Mouse (Mus musculus) left cerebral cortex, adult 2 months (tissue): ENCODE data around the gene Stradb. TPM values are rescaled to one million over a fixed set of nuclear protein-coding genes. Genes with fewer than 3 reads are reported as not detected.

ENCODE experiments used
- DNase-seq, 2 experiments: peaks; one replicate each; pipeline ENCODE4 v3.0.0; 2021 to 2022; ENCODE audit warnings: low spot score in 2 of 2, mixed read lengths in 1 of 2; ENCODE audit errors: extremely low spot score in 1 of 2
- H3K27ac ChIP-seq: fragments of 200-600 bp; 2 replicates; pipeline ENCODE4 v1.8.1; 2022
- H3K4me3 ChIP-seq: fragments of 200-600 bp; 2 replicates; pipeline ENCODE4 v1.8.1; 2022
- CTCF ChIP-seq: fragments of 200-600 bp; IDR thresholded peaks from 2 replicates; pipeline ENCODE4 v1.8.1; 2022; ENCODE audit warnings: antibody characterized with exemption, mild to moderate bottlenecking, moderate library complexity
- intact Hi-C: fragments of 180-260 bp; cut with DNase I; formaldehyde crosslinking; loops from one replicate; pipeline ENCODE4 v1.15.1; 2025
- long read RNA-seq, 2 experiments: library from polyadenylated mRNA; stranded (forward); transcript quantifications; one replicate each; pipeline ENCODE4 v2.0.0; 2021; ENCODE audit warnings: borderline mapping rate in 2 of 2
- total RNA-seq, 2 experiments: library from RNA; stranded (reverse); gene quantifications; 2 replicates each; pipeline ENCODE4 v1.2.3; 2021

Gene Stradb
- total RNA-seq: 10 to 100 TPM; 59.3 to 59.6 TPM
- long read RNA-seq, experiment 1, transcript Stradb-201 (12 exons, 2,960 nt): major isoform, 39 of 51 reads
- long read RNA-seq, experiment 1, partial matches to known transcripts: 4 of 51 reads
- long read RNA-seq, experiment 1, other reads (novel, unspliced or antisense): 5 of 51 reads
- long read RNA-seq, experiment 2, transcript Stradb-201 (12 exons, 2,960 nt): major isoform, 35 of 39 reads
- long read RNA-seq, experiment 2, partial matches to known transcripts: 2 of 39 reads
- long read RNA-seq, experiment 2, other reads (novel, unspliced or antisense): 0 of 39 reads

DNA sequence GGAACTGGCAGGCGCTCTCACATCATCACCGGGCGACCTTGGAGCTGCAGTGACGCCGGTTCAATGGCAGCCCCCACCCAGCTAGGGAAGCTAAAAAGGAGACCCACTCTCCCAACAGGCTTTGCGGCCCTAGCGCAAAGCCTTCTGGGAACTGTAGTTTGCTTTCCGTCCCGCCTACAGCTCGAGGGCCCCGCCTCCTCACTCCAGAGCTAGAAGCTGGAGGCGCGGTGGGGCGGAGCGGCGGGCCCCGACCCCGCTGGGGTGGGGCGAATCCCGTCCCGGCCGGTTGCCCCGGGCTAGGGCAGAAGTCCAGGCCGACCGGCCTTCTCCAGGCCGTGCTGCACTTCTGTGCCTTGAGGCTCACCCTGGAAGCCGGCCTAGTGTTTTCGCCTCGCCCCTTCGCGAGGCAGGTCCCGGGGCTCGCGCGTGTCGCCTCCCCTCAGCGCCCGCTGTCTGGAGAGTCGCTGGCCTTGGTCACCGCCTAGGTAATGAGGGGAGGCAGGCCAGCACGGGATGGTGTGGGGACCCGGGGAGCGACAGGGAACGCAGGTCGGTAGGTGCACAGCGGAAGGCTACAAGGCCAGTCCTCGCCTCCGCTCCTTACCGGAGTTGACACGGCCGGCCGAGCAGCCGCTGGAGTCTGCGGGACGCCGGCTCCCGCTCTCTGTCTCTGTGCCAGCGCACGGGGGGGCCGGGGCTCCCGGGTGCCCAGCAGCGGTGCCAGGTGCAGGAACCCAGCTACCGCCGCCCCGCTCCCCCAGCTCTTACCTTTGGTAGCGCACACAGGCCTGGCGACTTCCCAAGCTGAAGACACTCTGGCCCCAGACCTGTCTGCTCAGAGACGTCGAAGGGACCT lies at the start of gene Stradb, which contains the start of gene Trak2:
Gene Stradb, plus strand, starts transcription at position 157 of the 856 bp plus-strand sequence.
Gene Trak2, minus strand, starts transcription at position 65 of the 856 bp plus-strand sequence.
- peak within 1 kb of the TSS; percentile 96 for H3K27ac ChIP-seq
- no peak for TF ChIP-seq CTCF
- DNase-seq: peak; percentile 93 to 95
- peak within 1 kb of the TSS; percentile 97 for H3K4me3 ChIP-seq
- intact Hi-C loops: loop anchor here (2.0 to 10.0 kb wide), 3 partner anchors 49 to 529 kb away; partner anchors contain the start of genes Nif3l1 and Ppil3

DNA sequence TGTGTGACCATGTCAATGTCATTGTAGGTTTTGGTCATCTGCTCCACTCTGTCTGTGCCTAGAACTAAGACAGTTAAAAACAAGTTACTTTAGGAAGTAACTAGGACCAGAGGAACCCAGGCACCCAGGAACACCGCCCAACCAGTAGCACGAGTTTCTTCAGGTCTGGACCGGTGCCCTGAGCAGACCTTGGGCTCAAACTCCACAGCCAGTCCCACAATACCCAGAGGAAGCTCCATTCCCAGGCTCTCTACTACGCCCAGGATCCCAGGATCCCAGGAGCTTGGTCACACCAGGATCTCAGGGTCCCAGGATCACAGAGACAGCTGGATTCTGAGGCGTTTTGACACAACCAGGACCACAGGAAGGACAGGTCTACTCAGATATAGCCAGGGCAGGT lies 46.7 kb upstream of the Stradb start:
- no peak for DNase-seq
- no peak for TF ChIP-seq CTCF
- intact Hi-C loops: loop anchor here (10.0 kb wide), 1 partner anchor 48 kb away; the partner anchor contains the start of genes Stradb and Trak2
- Histone ChIP-seq H3K4me3 (no peak overlapping the region), H3K27ac (no peak overlapping the region)

DNA sequence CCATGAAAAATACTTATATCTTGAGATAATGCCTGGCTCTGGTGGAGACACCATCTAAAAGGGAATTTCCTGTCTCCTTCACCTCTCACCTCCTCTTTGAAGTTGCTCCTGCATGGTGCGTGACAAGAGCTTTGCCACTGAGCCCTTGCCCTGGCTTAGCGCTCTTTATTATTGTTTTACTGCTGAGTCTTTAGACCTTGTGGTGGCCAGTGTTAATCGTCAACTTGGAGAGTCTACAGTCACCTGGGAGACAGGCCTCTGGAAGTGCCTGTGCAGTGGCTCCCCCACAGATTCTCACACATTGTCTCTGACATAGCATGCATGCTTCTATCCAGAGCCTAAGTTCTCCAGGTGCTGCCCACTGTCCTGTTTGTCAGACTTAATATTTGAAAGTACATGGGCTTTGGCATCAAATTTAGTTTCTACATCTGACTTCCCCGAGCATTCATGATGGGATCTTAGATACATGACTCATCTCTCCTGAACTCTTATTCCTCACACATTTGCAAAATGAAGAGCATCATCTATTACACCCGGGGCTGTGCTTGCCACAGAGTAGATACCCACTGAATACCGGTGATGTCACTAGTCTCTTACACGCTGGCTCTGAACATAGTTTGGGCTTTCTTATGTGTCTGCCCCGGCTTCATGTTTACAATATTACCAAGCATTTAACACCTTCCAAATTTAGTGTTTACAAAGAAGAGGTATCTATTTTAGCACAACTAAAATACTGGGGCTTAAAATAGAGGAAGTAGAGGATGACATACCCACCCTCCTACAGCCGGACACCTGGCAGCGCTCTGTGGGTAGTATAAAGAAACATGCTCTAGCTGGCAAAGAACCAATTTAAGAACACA lies 36.3 kb upstream of the Stradb start:
- Histone ChIP-seq H3K4me3 (no peak overlapping the region), H3K27ac (0 out of 2 replicates have a peak overlapping the region, but pooled peaks have one; percentile 20)
- TF ChIP-seq CTCF: no peak
- intact Hi-C loops: no loop called here
- DNase-seq: no peak

DNA sequence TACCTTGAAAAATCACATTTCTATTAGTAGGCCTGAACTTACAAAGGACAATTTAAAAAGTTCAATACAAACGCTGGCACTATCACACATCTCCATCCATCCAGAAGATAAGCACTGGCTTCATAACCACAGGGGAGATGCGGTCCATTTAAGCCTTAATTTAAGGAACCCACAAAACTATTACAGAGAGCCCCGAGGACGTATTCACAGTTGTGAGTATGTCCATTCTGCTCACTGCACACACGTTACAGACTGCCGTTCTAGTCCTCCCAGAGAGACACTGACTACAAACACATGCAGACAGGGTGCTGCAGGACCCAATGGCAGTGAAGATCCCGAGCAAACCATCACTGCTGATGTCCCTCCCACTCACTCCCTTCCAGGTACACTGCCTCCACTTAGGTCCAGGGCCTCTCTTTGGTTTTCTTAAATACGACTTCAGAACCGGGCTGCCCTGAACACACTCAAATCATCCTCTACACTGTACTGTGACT lies 35.7 kb upstream of the Stradb start:
- H3K4me3 ChIP-seq: no peak overlapping the region
- intact Hi-C loops: no loop called here
- no peak for TF ChIP-seq CTCF

DNA sequence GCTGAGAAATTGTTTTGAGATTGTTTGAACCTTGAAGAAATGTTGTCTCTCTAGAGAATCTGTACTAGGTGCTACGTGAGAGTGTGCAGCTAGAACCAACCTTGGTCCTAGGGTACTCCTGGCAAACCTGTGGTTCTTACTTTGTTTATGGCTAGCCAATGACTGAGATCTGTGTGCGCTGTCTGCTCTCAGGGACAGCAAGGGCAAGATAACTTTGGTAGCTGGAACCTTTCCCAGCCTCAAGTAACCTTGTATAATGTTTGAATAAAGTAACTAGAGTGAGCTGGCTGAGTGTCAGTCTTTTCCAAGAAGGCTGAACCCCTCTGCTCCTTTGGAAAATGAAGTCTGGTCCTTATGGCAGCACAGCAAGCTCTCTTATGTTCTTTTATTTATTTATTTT lies 27.8 kb upstream of the Stradb start:
- no peak for DNase-seq
- H3K27ac ChIP-seq: no peak overlapping the region
- intact Hi-C loops: no loop called here
- TF ChIP-seq CTCF: no peak
- H3K4me3 ChIP-seq: no peak overlapping the region

More for the DNA sequence above, 35.7 kb upstream of the Stradb start:
- DNase-seq: no peak
- no peak overlapping the region for H3K27ac ChIP-seq

DNA sequence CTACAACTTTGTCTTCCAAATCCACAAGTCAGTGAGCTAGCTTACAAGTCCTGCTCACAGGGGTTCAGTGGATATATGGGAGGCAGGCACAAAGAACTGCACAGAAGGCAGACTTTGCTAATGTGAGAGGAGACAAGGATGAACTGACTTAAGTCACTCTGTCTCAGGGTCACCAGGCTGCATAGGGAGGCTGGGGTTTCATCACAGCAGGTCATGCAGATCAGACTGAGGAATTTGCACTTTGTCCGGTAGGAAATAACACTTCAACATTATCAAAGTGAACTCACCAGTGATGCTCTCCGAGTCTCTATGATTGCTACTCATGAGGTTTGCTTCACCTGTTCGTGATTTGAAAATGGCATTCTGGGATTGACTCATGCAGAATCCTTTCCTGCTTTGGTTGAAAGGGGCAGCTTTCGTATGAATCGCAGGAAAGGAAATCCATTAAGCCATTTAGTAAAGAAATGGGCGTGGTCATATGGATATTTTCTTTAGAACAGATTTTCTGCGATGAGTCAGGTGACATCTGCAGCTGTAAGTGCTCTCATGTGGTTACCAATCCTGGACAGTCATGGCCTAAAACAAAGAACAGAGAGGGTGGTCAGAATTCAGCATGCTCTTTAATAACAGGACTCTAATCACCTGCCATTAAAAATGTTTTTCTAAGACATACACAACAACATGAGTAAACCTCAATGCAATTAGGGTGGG lies 27.2 kb upstream of the Stradb start:
- TF ChIP-seq CTCF: no peak
- no peak overlapping the region for H3K4me3 ChIP-seq
- no peak overlapping the region for H3K27ac ChIP-seq
- no peak for DNase-seq
- intact Hi-C loops: no loop called here

DNA sequence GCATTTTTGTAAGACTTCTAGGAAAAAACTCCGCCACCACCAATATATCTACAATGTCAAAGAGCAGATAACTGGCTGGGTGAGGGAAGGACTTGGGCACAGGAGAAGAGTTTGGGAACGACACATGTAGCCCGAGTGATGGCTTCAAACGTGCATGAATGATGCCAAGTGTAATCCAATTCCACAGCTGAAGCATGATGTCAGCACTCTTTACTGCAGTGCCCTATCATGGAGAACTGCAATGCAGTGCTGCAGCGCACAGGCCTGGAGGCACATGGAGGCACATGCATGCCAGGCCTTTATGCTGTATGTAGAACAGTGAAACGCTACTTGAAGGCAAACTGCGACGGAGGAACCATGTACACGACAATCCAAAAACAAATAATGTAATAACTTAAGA lies 26.6 kb upstream of the Stradb start:
- no peak for DNase-seq
- Histone ChIP-seq H3K27ac (no peak overlapping the region), H3K4me3 (no peak overlapping the region)
- intact Hi-C loops: no loop called here
- no peak for TF ChIP-seq CTCF

DNA sequence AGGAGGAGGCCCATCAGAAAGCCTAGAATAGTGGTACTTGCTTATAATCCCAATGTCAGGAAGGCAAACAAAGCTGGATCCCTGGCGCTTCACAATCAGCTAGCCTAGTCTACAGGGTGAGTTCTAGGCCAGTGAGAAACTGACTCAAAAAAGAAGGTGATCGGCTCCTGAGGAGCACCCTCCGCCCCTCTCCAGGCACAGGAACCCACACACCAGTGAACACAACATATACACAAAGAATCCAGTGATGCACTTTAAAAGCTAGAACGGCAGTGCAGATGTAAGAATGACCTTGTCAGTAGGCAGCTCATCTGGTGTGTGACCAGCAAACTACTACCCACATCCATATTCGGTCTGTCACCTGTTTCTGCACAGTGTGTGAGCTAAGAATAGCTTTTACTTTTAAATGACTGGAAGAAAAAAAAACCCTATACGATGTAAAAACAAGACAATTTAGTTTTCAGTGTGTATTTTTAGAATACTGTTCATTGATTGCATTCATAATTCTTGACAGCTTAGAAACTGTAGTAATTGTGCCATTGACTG lies 23.7 kb upstream of the Stradb start:
- intact Hi-C loops: no loop called here
- no peak overlapping the region for H3K27ac ChIP-seq
- H3K4me3 ChIP-seq: no peak overlapping the region
- TF ChIP-seq CTCF: no peak
- no peak for DNase-seq

DNA sequence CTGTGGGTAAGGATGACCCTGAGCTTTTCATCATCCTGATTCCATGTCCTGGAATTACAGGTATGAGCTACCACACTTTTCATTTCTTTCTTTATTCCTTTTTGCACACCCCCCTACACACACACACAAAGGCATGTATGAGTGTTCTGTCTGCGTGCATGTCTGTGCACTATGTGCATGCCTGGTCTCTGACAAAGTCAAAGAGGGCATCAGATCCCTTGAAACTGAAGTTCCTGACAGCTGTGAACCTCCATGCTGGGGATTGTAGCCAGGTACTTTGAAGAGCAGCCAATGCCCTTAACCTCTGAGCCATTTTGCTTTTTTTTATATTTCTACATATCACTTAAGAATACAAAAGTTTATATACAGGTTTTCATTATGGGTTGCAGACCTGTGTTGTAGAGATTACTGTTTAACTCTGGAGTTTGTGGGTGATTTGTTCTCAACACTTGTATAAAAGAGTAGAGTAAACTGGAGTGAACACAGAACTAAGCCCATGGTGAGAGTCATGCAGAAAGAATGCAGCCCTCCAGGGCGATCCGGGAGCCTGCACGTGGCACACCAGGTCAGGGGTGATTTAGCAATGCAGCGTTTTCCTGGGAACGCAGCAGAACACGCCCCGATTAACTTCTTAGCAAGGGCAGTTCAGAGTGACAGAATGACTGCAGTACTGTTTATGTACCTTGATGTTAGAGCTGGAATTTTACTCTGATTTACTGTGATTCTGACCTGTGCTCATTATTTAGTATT lies 22.2 kb upstream of the Stradb start:
- intact Hi-C loops: no loop called here
- no peak for DNase-seq
- Histone ChIP-seq H3K4me3 (no peak overlapping the region), H3K27ac (no peak overlapping the region)
- no peak for TF ChIP-seq CTCF

DNA sequence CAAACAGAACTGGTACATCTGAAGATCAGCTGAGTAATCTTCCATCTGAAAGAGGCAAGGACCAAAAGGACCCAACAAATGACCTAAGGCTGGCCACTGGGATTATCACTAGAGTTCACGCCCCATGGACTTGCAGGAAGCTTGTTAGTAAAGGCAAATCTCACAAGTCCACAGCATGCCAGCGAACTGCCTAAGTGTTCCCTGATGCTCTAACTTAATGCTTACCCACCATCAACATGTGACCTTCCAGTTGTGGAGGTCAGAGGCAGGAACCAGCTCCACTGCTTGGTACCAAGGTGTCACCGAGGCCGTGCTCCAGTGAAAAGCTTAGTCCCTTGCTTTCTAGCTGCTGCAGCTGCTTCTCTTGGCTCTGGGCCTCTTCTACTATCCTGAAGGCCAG lies 21.5 kb upstream of the Stradb start:
- Histone ChIP-seq H3K27ac (no peak overlapping the region), H3K4me3 (no peak overlapping the region)
- DNase-seq: no peak
- intact Hi-C loops: no loop called here
- TF ChIP-seq CTCF: no peak
